Mouse (Mus musculus) lung, adult 2 months (tissue): Measurements from ENCODE around the gene Rpl31.

ENCODE experiments used
- CTCF ChIP-seq: fragments of 200-500 bp; IDR thresholded peaks from 2 replicates; pipeline ENCODE4 v1.5.1; 2011; ENCODE audit warnings: mild to moderate bottlenecking, low read length, control low read depth; ENCODE audit not compliant: insufficient read depth
- POLR2A ChIP-seq: fragments of 200-500 bp; IDR thresholded peaks from 2 replicates; pipeline ENCODE4 v1.6.1; 2011; ENCODE audit warnings: low read depth, mild to moderate bottlenecking, control low read depth, low read length, borderline replicate concordance; ENCODE audit errors: extremely low read depth

DNA sequence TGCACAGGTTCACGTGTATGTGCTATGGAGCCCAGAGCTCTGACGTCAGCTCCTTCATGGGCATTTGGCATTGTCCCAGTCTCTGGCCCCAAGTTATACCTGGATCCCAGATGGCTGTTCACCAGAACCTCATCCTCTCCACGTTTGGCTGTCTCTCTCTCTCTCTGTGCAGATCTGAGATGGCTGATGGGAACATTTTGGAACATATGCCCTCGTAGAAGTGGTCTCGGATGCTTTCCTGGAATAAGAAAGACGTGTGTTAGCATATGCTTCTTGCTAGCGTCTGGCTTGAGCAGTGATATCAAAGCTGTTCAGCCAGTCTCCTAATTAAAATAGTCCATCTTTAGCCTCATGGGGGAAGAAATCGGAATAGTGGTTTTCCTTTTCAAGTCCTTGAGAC lies 30.9 kb upstream of the Rpl31 start:
- TF ChIP-seq CTCF: no peak
- no peak for TF ChIP-seq POLR2A
